Mouse (Mus musculus) liver, adult (tissue): ENCODE data around the gene Ncan.

Experiments
- GATA4 ChIP-seq: IDR thresholded peaks from 2 replicates; pipeline ENCODE4 v1.6.1; 2014; ENCODE audit warnings: mild to moderate bottlenecking, low read length; ENCODE audit not compliant: insufficient replicate concordance

Ncan gene

DNA sequence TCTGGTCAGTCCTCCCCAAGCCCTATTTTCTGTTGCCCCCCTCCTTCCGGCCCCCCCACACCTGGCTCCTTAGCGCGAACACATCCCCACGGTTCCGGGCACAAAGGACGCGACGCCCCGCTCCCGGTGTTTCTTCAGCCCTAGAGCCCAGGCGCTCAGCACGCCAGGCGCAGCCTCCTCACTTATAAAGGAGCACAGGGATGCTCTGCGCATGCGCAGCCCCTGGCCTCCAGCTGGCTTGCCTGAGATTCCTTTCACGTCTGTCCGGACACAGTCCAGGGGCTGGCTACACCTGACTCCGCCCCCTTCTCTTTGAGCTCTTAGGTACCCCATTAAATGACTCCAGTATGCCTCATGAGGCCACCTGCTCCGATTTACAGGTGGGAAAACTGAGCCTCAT, at the start of gene Ncan:
Gene Ncan (minus strand): TSS at position 207 of the 400 bp plus-strand sequence.
- no peak for TF ChIP-seq GATA4

DNA sequence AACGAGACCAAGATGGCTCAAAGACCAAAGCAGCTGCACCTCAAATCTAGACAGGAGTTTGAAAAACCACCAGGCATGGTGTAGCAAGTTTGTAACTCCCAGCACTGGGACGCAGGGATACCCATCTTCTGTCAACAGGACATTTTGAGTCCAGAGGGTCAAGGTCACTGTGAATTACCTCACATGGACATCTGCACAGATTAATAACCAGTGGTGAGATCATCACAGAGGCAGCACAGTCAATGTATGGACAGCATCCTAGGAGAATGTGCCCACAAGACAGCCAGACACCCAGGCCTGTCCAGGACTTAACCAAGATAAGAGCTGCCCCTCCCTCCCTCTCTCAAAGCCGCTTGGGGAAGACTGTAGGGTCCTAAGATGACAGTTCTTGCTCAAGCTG, 49.4 kb upstream of the Ncan start:
- no peak for TF ChIP-seq GATA4

DNA sequence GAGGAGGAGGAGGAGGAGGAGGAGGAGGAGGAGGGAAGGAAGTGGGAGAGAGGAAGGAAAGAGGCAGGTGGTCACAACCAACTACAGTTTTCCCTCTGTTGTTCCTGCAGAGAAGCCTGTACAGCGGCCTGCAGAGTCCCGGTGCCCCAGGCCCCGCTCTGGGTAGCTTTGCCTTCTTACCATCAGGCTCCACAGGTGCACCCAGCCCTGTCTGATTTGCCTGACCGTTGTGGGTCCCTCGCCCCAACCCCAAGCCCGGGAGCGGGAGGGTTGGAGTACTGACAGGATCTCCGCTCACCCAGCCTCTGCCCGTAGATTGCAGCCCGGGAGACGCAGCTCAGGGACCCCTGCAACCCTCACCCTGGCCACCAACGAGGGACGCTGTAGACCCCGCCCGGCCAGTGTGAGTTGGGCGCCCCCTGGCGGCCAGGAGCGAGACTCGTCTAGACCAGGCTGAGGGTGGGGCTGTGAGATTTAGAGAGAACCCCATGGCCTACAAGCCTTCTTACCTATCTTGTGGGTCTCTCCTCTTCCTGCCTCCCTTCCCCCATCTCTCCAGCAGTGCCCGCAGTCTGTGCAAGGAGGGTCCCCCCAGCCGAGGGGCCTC, 45.9 kb upstream of the Ncan start:
- no peak for TF ChIP-seq GATA4

- no peak for TF ChIP-seq GATA4
These were observed 42.6 kb upstream of the Ncan start for GRCm38 (mm10) chr8:70163316-70163715.

- TF ChIP-seq GATA4, result no peak
These were observed 39.3 kb upstream of the Ncan start for GRCm38 (mm10) chr8:70160015-70160414.

GRCm38 (mm10) chr8:70159211-70159610, 38.5 kb upstream of the Ncan start:
- no peak for TF ChIP-seq GATA4

DNA sequence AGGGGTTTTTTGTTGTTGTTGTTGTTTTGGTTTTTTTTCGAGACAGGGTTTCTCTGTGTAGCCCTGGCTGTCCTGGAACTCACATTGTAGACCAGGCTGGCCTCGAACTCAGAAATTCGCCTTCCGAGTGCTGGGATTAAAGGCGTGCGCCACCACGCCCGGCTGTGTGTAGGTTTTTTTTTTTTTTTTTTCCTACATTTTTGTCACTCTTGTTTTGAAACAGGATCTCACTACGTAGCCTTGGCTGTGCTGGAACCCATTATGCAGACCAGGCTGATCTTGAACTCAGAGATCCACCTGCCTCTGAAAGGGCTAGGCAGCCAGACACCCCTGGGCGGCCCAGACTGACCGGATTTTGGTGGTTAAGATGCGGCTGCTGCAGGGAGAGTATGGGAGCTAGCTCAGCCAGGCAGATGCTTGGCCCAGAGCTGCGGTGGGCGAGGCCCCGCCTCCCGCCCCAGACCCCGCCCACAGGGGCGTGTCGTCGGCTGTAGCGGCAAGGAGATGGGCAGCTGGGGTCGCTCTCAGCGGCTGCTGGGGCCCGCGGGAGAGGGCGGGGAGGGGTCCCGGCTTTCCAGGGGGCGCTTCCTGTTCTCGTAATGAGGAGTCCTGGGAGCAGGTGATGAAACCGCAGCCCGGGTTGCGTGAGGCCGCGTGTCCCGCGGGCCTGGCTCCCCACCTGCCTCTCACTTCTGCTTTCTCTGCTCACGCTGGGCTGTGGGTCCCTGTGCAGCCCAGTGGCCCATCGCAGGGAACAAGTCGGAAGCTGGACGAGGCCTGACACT, 37.6 kb upstream of the Ncan start:
- no peak for TF ChIP-seq GATA4

GRCm38 (mm10) chr8:70157240-70157800, 36.6 kb upstream of the Ncan start:
- TF ChIP-seq GATA4, result no peak

DNA sequence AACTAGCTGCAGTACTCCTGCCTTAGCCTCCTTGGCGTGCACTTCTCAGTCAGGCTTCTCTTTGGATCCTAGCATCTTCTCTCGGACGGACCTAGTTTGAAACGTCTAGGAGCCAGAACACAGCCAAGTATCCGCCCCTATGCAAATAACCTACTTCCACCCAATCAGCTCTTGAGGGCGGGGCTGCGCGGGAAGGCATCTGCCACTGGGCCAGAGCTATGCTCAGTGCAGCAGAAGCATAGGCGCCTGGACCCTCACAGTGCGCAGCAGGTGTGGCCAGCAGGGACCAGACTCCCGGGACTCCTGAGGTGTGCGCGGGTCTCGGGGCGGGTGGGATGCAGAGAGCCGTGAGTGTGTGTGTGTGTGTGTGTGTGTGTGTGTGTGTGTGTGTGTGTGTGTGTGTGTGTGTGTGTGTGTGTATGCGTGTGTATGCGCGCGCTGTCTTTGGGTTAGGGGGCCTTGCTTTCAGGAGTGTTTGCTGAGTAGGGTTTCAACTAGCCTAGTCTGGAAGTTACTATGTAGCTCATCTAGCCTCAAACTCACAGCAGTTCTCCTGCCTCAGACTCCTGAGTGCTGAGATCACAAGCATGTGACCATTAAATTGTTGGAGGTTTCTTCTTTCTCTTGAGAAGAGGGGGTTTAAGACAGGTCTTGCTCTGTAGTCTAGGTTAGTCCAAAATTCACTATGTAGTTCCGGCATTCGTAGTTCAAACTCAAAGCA, 32.0 kb upstream of the Ncan start:
- no peak for TF ChIP-seq GATA4

- no peak for TF ChIP-seq GATA4
These were observed 29.5 kb upstream of the Ncan start for GRCm38 (mm10) chr8:70150158-70150557.

DNA sequence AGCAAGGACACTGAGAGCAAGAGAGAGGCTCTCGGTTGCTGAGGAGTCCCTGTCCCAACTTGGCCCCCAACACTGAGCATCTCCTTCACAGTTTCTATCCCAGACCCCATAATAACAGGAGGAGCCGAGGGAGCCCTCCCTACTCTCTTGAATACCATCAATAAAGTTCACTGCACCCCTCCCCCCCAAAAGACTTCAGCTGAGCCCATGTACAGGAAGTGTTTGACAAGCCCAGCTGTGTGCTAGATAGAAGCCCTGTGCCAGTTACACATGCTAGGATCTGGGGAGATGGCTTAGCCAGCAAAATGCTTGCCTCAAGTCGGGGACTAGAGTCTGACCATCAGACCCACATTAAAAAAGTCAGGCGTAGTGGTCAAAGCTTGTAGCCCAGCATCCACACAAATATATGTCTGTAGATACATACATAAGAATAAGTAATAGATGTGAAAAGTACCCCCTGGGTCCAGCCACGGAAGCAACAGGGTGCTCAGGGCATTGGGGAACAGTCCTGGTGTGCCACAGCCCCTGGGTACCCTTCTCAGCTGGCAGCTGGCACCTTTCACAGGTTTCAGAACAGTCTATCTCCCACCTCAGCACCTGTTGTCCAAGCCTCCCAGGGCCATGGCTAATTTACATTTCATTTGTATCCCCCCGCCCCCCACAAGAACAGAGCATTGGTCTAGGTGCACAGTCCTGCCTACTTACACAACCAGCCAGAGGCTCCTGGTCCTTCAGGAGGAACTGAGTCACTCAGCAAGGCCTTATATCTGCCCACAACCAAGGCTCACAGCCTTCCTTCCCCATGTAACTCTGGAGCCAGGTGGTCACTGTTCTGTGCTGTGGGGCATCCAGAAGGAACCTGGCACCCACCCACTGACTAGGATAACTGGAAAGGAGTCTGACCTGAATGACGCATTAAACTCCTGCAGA, 27.3 kb upstream of the Ncan start:
- no peak for TF ChIP-seq GATA4

- TF ChIP-seq GATA4, result no peak
These were observed 19.3 kb upstream of the Ncan start for GRCm38 (mm10) chr8:70139981-70140380.

GRCm38 (mm10) chr8:70139026-70139857, 18.6 kb upstream of the Ncan start, which contains the start of the genes Rfxank, Borcs8 and Mef2b:
Rfxank (minus strand) TSS chr8:70139154.
Borcs8 (plus strand) TSS chr8:70139499.
Mef2b (plus strand) TSS chr8:70139711.
- TF ChIP-seq GATA4, result no peak

DNA sequence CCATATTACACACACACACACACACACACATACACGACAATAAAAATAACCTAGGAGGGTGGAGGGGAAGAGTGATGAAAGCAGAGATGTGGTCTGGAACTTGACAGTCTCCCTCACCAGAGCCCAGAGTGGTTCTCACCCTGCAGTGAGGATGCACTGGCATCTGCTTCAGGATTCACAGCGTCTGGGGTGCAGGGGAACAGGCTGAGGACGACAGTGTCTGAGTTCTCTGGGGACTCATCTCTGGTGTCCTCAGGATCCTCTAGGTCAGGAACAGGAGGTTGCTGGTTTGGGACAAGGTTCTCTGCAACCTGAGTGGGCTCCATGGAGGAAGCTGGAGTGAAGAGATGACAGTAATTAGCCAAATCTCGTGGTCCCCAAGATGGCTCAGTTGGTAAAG, 17.2 kb upstream of the Ncan start:
- TF ChIP-seq GATA4, result no peak

GRCm38 (mm10) chr8:70136591-70136990, 15.9 kb upstream of the Ncan start:
- no peak for TF ChIP-seq GATA4
